Mouse (Mus musculus) frontal cortex, postnatal 25 days (tissue): ENCODE measurements around the gene Runx1.

Experiments used
- DNase-seq, 2 experiments: peaks; one replicate each; pipeline ENCODE4 v3.0.0; 2022; ENCODE audit warnings: low spot score in 2 of 2

Runx1 gene

DNA sequence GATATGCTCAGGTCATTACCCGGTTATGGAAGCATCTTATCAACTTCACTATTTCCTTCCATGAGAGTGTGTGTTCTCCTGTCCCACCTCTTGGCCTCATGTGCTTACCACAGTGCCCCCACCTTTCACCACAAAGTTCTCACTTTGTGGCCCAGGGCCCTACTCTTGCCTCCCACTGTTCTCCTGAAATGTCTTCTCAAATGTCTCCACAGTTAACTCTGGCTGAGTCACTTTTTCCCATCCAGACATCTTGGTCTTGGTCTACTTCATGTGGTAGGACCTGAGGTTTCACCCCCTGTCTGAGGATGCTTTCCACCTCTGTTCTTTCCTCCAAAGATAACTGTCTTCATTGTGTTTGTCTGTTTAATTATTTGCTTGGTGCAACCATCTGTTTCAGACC lies 77.7 kb downstream of the Runx1 start:
- no peak for DNase-seq

GRCm38 (mm10) chr16:92747062-92747461 lies 78.9 kb downstream of the Runx1 start:
- no peak for DNase-seq

- DNase-seq: no peak
Observed at GRCm38 (mm10) chr16:92745239-92745638, 80.7 kb downstream of the Runx1 start.

- DNase-seq: no peak
Observed at GRCm38 (mm10) chr16:92744172-92744777, 81.7 kb downstream of the Runx1 start.

DNA sequence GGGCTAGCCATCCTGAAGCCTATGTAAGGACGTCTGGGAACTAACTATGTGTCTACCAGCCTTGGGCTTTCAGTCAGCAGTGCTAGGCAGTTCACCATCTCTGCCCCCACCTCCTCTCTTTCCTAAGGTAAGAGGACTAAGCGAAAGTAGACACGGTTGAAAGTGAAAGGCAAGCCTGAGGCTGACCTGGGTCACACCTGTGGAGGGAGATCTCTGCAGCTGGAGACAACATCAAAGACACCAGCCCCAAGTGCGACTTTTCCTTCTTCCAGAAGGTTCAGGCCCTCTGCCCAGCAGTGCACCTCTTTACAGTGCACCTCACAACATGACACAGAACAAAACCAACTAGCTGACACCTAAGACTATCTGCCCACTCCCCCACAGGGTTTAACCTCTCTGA lies 82.2 kb downstream of the Runx1 start:
- no peak for DNase-seq

- DNase-seq: no peak
Observed at GRCm38 (mm10) chr16:92741342-92741741, 84.6 kb downstream of the Runx1 start.

DNA sequence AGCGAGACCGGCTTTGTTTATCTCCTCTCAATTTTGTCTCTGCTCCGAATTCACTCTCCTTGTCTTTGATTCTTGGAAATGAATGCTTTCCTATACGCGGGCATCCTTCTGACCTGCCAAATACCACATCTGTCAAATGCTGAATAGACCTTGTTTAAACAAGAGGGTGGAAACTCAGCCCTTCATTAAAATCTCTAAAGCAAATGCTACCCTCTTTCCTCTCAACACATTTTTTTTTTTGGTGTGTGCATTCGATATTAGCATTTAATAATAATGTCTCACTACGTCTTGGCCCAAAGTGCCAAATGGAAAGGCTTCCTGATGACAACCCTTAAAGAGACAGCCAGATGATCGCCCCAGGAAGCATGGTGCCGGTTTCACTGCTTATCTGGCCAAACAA lies 85.4 kb downstream of the Runx1 start:
- no peak for DNase-seq

DNA sequence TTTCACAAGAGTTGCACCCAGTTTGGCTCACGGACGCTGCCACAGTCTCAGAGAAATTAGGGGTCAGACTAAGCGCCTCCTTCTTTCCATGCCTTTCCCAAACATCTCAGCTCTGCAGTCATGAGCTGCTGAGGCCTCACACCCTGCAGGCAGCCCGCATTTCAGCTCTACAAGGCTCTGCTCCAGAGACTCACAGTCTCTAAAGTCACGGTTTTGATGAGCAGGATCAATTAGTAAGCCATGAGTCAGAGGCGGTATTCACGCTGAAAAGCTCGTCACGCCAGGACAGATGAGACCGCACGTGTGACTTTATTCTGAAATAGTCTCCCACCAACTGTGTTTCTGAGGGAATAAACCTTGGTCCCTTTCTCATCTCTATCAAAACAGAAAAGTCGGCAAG lies 86.0 kb downstream of the Runx1 start:
- no peak for DNase-seq

DNA sequence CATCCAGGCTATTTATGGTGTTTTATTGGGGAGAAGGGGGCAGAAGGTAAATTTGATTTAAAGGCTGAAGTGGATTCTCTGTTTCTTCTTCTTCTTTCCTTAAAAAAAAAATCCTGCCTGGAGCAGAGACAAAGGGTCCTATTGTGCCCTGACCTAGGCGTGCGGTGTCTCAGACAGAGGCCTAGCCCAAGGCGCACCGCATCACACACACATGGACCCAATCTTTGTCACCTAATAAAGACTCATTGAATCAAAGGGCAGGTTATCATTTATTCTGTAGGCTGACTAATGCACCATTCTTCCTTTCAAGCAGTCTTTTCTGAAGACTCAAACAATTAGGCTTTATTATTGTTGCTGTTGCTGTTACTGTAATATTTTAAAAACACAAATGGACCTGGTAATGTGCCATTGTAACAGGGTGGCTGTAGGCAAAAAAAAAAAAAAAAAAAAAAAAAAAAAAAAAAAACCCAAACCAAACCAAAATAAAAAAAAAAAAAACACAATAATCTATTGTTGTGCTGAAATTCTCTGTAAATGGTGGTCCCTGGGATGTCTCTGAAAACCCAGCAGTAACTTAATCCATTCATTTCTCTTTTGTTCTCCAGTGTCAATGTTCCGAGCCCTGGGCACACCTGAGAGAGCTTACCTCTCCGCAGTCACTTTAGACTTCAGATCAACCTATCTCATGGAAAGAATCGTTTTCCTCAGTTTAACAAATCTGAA lies 86.7 kb downstream of the Runx1 start:
- DNase-seq: no peak

GRCm38 (mm10) chr16:92738476-92739010 lies 87.4 kb downstream of the Runx1 start:
- no peak for DNase-seq

- DNase-seq: no peak
Observed at GRCm38 (mm10) chr16:92726870-92727269, 99.1 kb downstream of the Runx1 start.

DNA sequence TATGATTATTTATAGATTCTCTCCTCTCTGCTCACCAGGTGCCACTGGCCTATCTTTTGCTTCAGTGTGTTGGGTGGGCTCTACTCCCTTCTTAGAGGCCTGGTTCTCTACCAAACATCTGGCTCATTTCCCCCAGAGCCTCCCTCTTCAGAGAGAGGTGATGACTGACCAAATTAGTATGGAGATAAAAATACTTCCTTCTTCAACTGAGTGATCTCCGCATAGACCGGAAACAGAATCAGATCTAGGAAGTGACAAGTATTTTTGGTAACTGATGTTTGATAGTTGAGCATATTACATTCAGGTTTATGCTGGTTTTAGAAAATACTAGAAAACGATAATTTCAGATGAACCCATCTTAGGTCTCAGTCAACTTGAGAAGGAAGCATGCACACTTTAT lies 101.4 kb downstream of the Runx1 start:
- no peak for DNase-seq

DNA sequence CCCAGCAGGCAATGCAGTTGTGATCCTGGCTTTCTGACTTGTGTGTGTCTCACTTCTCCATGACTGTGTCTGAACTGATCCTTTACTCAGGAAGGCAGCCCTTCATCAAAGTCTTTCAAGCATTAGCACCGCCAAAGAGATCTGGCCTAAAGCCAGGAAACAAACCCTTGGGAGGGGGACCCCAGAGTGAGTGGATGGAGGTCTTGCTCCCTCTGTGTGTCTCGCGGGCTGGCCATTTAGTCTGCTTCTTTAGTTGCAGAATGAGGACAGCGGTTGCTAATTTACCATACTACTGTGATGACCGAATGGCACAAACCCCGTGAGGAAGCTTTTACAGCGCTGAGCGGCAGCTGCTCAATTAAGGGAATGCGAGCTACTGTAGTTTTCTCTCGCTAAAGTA lies 105.3 kb downstream of the Runx1 start:
- DNase-seq: no peak

DNA sequence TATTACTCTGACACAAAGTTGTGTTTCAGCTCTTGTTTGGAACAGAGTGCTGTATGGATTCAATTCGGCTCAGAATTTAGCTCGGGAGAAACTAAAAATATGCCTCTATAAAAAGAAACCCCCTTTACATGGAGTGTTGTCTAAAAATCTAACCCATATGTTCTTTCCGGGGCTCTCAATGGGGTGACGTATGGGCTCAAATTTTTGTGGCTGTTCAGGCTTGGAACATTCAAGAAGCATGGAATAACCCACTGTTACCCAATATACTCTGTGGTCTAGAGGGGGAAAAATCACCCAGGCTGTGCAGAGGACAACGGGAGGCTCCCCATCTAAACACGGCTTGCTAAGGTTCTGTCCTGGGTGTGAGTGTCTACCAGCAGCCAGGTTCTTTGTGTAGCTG lies 106.2 kb downstream of the Runx1 start:
- no peak for DNase-seq

- no peak for DNase-seq
Observed at GRCm38 (mm10) chr16:92715599-92716483, 110.1 kb downstream of the Runx1 start.

GRCm38 (mm10) chr16:92710161-92710560 lies 115.8 kb downstream of the Runx1 start:
- DNase-seq: no peak

DNA sequence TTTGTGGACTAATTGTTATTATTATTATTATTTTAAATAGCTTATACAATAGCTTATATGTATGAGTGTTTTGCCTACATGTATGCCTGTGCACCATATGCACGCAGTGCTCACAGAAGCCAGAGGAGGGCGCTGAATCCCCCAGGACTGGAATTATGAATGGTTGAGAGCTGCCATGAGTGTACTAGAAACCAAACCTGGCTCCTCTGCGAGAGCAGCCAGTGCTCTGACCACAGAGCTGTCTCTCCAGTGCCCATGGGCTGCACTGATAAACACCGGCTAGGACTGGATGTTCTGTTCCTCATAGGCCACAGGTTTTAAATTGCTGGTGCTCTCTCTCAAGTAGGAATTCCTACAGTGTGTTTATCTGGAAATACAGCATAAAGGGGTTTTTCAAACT lies 117.2 kb downstream of the Runx1 start:
- no peak for DNase-seq

DNA sequence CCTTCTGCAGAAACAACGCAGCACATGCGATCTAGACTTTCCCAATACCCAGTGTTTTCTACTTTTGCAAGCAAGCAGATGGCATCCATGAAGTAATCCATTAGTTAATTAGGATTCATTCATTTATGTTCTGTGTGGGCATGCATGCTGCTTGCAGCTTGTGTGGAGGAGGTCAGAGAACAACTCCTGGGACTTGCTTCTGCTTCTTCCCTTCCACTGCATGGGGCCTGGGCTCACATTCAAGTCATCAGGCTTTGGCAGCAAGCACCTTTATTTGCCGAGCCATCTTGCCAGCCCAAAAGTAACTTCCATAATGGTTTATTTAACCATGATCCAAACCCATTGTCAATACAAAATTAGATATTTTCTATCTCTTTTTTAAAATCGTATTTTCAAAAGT lies 118.2 kb downstream of the Runx1 start:
- DNase-seq: no peak

DNA sequence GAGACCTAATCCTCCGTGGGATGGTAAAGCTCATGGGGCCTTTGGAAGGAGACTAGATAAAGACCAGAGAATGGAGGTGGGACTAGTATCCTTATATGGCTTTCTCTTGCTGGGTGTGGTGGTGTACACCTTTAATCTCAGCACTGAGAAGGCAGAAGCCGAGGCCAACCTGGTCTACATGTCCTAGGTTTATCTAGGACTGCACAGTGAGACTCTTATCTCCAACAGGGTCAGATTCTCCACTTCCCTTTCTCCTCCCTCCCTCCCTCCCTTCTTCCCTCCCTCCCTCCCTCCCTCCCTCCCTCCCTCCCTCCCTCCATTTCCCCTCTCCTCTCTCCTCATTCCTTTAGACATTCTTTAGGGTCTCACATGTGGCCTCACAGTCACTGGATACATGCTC lies 118.8 kb downstream of the Runx1 start:
- no peak for DNase-seq

DNA sequence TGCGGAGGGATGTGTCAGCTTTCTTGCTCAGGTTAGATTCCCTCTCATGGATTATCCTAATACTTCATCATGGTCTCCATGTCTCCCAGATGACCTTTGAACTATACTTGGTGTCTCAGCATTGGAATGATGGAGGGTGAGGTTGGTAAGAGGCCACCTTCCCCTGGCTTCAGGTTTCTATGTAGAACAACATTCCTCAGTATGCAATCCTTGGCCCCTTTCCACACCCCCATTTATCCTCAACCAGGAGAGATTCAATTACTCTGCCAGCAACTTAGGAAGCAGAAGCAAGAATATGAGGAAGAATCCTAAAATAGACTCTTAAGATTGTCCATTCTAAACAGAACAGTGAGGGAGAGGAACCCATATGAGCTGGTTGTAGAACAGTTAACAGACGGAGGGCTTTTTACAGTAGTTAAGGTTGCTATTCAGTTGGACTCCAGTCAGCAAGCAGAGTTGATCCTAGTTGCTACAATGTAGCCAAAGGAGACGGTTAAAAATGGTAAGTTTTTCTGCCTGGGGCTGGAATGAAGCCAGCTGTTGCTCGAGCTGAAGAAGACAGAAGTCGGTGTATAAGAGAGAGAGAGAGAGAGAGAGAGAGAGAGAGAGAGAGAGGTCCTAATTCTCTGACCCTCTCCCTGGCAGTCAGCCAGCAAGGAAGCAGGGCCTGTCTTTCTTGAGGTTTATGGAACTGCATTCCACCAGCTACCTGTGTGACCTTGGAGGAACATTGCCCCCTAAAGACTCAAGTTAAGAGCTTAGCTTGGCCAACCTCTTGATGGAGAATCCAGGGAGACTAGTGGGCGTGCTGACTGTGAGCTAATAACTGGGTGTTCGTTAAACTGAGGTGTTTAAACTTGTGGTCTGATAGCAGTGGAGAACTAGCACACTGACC lies 120.1 kb downstream of the Runx1 start:
- DNase-seq: no peak

- DNase-seq: no peak
Observed at GRCm38 (mm10) chr16:92703850-92704249, 122.1 kb downstream of the Runx1 start.
